Mouse (Mus musculus): ENCODE results near the gene Ubash3a. TPM values are rescaled to one million over a fixed set of nuclear protein-coding genes. Genes with fewer than 3 reads are reported as not detected.
A peak's percentile ranks its signal among the peaks of the same experiment; 100 is the strongest.

Ubash3a gene
- total RNA-seq, 4 experiments from 2014 or later: 0.31 to 0.73 (median 0.52) TPM

DNA sequence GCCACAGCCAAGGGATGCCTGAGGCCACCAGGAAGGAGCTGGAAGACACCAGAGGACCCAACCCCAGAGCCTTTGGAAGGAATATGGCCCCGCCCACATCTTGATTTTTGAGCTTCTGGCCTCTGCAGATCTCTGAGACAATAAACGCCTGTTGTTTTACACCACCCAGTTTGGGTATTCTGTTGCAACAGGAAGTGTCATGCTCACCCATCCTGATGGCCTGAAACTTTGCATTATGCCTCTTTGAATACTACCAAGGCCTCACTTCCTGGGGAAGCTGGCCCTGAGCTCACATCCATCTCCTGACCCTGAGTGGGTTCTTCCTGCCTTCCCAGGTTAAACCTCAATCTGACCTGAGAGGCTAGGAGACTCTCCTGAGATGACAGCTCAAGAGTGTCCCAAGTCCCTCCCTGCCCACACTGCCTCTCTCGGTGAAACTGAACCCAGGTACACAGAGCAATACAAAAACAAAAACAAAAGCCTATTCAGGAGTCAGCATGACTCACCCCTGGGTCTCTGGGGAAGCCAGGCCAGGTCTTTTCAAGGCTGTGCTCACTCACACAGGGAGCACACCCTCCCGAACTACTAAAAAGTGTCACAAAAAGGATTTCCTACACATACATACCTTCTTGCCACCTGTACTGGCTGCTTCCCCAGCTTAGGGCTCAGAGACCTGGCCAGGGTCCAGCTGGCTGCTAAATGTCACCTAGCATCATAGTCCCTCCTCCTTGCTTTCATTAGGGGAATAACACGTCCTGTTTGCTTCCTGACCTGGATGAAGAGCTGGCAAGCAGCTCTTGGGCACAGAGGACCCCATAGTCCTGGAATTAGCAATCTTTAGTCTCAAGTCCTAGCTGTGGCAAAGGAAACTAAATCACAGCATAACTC lies 8.6 kb downstream of the Ubash3a start:
- no peak for DNase-seq (ENCODE audit: low spot score in 2 of 2)

DNA sequence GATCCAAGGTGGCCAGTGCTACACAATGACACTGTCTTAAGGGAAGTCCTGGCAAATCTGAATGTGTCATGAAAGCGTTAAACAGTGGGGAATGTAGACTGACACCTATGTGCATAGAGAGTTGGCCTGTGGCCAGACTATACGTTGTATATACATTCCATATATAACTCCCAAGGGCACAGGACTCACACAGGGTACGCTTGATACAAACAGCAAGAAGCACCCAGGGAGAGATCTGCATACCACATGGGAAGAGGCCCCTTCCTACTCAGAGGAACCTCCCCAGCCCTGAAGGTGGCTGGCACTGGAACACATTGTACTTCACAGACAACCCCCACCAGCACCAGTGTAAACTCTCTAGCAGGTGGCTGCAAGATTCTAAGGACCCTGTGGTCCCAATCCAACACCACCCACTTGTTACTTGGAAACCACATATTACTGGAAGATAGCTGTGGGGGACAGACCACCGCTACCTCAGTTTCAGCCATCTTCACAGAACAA lies 15.2 kb downstream of the Ubash3a start:
- no peak for DNase-seq (ENCODE audit: low spot score in 2 of 2)

DNA sequence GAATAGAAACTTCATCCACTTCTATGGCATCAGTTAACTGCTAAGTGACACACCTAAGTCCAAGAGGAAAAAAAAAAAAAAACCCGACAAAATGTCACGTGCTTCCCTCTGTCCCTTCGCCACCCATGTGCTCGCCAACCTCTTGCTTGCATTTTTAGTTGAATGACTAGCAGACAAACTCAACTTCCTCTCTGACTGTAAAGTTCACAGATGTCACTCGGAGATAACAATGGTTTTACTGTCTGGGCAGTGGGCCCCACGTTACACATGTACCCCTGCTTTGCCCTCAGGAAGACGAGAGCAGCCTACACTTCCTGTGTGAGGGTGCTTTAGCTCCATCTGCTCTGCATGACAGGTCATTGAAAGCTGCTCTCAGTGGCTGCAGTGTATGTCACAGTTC lies 16.2 kb downstream of the Ubash3a start:
- DNase-seq (ENCODE audit: low spot score in 2 of 2): no peak

DNA sequence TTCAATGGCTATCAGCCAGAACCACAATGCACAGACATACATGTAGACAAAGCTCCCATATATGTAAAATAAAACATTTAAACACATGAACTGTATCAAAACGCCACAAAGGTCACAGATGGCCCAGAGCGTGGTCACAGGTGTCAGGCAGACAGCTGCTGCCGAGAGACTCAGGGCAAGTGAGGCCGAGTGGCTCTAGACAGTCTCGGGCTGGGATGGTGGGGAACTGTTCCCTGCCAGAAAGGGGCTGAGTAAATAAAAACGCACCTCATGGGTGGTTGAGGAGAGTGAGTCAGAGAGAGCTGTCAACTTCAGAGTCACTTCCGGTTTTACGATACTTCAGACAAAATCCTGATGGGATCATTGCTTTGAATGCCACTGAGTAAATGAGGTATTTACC lies 16.9 kb downstream of the Ubash3a start:
- DNase-seq (ENCODE audit: low spot score in 2 of 2): no peak

DNA sequence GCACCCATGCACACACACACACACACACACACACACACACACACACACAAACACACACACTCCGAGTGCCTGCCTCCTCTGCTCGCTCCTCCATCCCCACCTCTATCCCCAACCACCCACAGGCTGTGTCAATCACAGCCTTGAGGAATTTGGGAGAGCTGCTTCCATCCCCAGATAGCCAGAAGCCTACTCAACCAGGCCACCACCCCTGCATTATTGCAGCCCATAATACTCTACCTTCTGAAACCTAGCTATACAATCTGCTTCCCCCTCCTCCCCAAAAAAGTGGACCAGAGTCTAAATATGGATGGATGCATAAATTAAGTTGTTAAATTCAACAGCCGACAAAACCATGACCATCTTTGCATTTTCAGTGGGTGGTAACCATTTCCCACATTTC lies 18.7 kb downstream of the Ubash3a start:
- no peak for DNase-seq (ENCODE audit: low spot score in 2 of 2)

DNA sequence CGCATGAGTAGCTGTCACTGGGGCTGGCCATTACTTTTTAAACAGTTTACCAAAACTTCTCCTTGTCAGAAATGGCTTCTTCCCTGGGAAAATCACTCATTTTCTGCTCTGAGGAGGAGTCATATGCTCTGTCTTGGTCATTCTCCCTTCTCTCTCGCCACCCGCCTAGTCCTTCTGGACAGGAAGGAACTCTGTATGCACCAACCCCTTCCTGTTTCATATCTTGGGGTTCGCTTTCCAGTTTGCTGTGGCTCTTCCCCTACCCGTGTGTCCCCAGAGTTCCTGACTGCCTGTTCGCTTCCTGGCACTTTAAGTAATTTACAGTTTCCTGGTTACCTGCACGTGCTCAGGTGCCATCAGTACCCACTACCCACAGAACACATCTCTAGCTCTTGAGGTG lies 19.3 kb downstream of the Ubash3a start:
- no peak for DNase-seq (ENCODE audit: low spot score in 2 of 2)

DNA sequence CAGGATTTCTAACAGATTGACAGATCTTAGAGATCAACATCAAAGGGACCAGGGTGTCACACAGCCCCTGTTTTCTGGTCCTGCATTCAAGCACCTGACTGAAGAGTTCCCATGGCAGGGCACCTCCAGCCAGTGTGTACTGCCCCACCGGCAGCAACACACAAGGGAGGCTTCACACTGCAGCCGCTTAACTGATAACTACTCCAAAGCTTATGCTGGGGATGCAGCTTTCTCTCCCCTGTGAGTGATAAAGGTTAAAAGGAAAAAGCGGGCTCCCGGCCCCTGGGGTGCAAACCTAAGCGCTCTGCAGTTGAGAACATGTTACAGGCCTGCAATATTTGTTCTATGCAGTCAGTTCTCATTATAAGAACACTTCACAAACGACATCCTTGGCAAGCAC lies 24.1 kb downstream of the Ubash3a start:
- DNase-seq (ENCODE audit: low spot score in 2 of 2): no peak

DNA sequence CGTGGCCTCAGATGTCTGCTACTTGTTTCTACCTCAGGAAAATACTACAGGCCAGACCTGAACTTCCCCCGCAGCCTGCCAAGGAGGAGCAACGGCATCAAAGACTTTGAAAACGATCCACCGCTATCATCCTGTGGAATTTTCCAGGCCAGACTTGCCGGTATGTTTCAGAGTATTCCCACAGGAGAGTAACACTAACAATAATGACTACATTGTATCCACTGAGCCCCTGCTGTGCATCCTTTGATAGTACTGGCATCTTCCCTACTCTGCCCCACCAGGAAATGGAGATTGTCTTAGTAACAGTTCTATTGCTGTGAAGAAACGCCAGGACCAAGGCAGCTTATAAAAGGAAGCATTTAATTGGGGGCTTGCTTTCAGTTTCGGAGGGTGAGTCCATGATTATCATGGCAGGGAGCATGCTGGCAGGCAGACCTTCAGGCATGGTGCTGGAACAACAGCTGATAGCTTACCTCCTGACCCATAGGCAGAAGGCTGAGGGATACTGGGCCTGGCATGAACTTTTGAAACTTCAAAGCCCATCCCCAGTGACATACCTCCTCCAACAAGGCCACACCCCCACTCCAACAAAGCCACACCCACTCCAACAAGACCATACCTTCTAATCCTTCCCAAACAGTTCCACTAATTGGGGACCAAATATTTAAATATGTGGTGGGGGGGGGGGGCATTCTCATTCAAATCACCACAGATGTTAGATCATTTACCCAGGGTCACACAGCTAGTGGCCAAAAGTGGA lies 24.8 kb downstream of the Ubash3a start:
- no peak for DNase-seq (ENCODE audit: low spot score in 2 of 2)

DNA sequence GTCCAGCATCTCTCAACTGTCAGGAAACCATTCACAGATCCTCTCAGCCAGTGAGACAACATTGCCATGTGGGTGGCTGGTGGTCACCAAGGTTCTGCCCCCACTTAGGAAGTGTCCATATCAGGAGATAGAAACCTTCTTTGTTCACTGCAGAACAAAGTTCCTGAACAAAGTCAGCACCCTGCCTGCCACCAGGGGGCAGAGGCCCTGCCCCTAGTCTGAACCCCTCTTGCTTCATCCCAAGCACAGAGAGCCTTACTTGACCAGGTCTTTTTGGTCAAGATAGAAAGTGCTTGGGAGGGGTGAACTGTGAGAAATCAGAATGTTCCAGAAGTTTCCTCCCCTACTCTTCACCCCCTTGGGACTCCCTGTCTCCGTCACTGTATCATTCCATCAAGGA lies 28.2 kb downstream of the Ubash3a start:
- DNase-seq (ENCODE audit: low spot score in 2 of 2): no peak

DNA sequence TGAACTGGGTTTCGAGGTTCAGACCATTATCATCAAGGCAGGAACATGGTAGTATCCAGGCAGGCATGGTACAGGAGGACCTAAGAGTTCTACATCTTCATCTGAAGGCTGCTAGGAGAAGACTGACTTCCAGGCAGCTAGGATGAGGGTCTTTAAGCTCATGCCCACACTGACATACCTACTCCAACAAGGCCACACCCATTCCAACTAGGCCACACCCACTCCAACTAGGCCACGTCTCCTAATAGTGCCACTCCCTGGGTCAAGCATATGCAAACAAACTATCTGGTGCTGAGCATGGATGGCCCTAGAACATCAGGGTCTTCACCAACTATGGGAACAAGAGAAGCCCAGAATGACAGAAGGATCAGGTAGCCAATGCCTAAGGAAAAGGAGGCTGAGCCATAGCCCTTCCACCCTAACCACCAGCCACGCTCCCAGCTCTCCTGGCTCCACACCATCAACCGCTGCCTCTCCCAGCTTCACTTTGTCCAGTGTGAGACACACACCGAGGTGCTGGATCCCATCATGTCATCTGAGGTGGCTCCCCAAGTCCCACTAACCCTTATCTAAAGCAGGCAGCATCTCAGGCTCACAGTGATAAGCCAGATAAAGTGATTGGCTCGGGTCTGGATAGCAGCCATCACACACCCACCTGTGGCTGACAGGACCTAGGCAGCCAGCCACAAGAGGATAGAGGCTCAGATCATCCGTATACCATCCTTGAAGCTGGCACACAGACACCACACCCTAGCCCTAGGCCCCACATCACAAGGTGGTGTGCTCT lies 30.8 kb downstream of the Ubash3a start:
- no peak for DNase-seq (ENCODE audit: low spot score in 2 of 2)

DNA sequence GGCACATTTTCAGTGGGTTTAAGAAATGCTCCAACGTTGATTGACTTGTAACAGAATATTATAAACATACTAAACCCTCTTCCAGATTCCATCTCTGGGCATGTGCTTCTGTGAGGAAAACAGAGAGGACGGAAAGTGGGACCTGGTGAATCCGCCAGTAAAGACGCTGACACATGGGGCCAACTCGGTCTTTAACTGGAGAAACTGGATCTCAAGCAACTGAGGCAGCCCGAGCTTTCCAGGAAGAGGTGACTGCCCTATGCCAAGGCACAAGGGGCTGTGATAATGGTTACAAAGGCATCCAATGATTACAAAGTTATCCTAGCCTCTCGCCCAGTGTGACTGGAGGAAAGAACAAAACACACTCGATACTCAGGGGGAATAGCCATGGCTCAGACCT lies 33.5 kb downstream of the Ubash3a start:
- DNase-seq (ENCODE audit: low spot score in 2 of 2): no peak

DNA sequence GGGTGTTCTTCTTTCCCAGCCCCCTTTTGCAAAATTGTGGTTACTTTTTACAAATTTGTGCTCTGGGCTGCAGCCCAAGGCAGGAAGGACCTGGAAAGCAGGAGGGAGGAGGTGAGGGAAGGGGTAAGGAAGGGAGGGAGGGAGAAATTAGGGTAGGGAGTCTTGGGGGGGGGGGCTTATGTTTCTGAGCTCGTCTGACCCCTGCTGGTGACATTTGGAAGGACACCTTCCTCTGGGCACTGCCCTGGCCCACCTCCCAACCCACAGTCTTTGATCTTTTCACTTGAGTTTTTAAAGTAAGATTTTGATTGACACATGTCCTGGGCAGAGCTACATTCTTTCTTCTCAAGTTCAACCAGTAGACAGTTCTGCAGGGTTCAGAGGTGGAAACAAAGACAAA lies 35.1 kb downstream of the Ubash3a start:
- no peak for DNase-seq (ENCODE audit: low spot score in 2 of 2)

DNA sequence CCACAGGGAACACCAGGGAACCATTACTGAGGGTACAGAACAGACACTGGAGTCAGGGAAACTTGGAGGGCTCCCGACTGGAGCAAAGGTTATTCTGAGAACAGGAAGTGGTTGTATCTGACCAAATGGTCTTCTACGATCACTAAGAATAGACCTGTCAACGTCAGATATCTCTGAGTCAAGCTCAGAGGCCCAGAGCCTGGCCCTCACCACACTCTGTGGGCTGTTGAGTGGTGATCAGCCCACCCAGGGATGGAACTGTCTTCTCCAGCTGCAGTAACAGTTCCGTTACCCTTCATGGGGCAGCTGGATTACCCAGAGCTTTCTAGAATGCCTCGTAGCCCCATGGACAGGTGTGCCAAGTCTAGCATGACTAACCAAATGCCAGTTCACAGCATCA lies 37.6 kb downstream of the Ubash3a start:
- no peak for DNase-seq (ENCODE audit: low spot score in 2 of 2)

DNA sequence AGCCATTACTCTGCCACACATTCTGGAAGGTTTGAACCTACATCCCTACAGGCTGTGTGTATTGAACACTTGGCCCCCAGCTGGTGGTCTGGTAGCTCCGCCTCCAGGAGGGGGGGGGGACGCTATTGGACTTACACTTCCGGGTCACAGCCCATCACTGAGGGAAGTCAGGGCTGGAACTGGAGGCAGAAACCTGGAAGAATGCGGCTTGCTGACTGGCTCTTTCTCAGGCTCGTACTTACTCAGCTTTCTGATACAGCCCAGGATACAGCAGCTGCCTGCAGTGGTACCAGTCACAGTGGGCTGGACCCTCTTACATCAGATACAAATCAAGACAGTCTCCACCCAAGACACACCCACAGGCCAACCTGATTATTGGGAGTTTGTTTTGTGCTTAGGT lies 39.5 kb downstream of the Ubash3a start:
- DNase-seq (ENCODE audit: low spot score in 2 of 2): no peak

DNA sequence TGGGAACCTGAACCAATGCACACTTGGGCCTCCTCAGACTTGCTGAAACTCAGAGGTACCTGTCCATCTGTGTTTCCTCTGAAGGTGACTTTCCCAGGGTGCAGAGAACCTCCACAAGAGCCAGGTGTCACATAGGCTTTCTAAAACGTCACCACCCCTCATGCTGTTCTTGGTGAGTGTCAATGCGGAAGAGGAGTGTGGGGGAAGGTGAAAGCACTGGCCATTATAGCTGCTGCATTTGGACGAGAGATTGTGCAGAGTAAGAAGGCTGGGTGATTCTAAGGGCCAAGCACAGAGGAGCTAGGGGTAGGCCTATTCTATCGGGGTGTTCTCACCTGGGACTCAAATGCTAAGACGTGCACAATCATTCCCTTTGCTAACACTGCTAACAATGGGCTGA lies 46.3 kb downstream of the Ubash3a start:
- DNase-seq (ENCODE audit: low spot score in 2 of 2): no peak

DNA sequence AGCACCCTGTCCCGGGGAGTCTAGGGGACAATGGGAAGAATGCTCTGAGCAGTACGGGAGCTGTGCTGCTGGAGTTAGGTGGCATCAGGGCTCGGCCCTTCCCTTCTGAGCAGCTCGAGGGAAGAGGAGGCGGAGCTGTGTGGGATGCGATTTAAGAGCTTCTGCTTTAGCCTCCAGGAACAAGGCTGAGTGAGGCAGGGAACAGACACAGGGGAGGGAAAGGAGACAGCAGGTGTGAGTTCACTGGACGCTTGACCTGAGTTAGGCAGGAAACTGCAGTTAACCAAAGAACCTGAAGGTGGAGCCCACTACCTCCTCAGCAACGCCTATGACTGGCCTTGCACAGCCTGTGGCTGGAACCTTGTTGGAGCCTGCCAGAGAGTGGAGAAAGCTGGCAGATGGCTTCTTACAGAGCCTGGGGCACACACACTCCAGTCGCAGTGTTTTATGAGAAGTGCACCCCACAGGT lies 46.8 kb downstream of the Ubash3a start:
- peak in 1 of 2 experiments; percentile 78 for DNase-seq (ENCODE audit: low spot score in 2 of 2)

DNA sequence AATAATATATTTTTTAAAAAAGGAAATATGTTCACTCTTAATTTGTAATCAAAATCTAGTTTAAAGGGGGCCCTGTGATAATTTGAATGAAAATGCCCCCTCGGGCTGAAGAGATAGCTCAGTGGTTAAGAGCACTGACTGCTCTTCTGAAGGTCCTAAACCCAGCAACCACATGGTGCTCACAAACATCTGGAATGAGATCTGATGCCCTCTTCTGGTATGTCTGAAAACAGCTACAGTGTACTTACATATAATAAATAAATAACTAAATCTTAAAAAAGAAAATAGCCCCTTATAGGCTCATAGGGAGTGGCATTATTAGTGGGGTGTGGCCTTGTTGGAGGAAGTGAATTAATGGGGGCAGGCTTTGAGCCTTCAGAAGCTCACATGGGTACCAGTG lies 49.5 kb downstream of the Ubash3a start:
- no peak for DNase-seq (ENCODE audit: low spot score in 2 of 2)

DNA sequence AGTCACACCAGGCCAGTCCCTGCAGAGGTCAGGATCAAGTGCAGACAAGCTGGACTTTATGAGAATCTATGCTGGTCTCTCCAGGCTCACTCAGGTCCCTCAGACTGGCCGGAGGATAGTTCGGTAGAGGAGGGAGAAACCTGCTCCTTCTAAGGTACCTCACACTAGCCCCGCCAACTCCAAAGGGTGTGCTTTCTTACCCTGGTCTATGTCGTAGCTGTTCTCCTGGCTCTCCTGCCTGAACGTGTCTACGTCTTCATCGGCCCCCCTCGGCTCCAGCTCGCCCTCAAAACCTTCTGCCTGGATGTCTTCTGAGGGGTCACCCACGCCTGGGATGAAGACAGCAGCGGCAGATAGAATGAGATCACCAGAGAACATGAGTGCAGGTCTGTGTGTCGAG lies 50.2 kb downstream of the Ubash3a start:
- DNase-seq (ENCODE audit: low spot score in 2 of 2): no peak

DNA sequence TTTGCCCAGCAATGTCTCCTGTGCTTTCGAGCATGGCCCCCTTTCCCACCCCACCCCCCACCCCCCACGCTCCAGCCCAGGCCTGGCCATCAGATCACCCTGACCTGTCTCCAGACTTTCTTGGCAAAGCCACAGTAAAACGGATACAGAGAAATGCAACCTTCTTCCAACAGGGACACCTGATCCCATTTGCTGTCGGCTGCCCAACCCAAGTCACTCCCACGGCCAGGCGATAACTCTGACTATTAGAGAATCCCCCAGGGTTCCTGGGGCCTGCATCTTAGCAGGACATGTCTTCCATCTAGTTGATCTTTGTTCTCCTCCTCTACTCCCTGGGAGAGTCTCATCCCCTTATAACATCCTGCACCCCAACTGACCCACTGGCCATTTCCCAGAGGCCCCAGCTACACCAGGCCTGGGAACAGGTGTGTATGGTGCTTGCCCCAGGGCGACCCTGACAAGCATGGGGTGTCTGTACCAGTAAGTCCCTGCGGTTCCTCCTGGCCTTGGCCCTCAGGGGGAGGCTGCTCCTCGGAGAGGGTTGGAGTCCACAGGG lies 50.7 kb downstream of the Ubash3a start:
- DNase-seq (ENCODE audit: low spot score in 2 of 2): no peak

DNA sequence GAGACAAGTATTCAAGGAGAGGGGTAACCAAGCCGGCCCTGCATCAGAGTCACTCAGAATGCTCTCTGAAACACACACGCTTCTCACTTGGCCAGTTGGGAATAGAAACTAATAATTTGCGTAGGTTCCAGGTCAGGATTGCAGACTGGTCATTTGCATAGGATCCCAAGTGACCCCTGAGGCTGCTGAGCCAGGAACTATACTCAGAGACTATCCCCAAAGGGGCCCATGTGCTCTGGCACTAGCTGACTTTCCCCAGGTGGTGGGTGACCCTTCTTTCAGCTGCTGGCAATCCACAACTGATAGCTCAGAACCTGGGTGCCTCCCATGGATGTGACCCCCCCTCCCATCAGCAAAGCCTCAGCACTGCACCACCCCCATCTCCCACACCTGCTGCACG lies 51.5 kb downstream of the Ubash3a start:
- no peak for DNase-seq (ENCODE audit: low spot score in 2 of 2)

DNA sequence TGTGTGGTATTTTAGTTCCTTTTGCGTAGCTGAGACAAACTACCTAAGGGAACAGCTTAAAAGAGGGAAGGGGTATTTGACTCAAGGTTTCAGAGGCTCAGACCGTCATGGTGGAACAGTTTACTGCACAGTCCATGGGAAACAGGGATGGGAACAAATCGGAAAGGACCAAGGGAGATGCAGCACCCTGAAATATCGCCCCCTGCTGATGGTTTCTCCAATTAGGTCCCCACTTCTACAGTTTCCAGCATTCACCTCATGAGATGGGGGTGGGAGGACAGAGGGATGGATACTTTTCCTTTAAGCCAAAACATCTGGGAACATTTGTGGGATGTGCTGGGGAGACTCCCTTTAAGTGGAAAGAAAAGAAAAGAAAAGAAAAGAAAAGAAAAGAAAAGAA lies 52.2 kb downstream of the Ubash3a start:
- no peak for DNase-seq (ENCODE audit: low spot score in 2 of 2)

Data from layer of hippocampus, adult 8-10 months (tissue).